Mouse (Mus musculus): ENCODE results near the gene Tshz2.

The Tshz2 gene

GRCm38 (mm10) chr2:170055413-170055812 is 422.6 kb downstream of the Tshz2 start:
- DNase-seq = peak; percentile 3

- no peak for DNase-seq
These were observed 426.0 kb downstream of the Tshz2 start for GRCm38 (mm10) chr2:170058774-170059173.

DNA sequence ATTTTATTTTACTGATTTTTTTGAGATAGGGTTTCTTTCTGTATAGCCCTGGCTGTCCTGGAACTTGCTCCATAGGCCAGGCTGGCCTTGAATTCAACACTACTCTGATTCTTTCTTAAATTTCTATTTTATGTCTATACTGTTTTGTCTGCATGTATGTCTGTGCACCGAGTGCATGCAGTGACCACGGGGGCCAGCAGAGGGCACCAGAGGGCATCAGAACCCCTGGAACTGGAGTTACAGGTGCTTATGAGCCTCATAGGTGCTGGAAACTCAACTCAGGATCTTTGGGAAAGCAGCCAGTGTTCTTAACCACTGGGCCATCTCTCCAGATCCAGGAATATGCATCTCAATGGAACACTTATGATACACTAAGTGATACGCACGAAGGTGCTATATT is 427.3 kb downstream of the Tshz2 start:
- DNase-seq = peak; percentile 3

- DNase-seq = no peak
These were observed 429.6 kb downstream of the Tshz2 start for GRCm38 (mm10) chr2:170062378-170062777.

GRCm38 (mm10) chr2:170069976-170070375 is 437.2 kb downstream of the Tshz2 start:
- no peak for DNase-seq

- no peak for DNase-seq
These were observed 437.9 kb downstream of the Tshz2 start for GRCm38 (mm10) chr2:170070641-170071241.

- DNase-seq = no peak
These were observed 444.2 kb downstream of the Tshz2 start for GRCm38 (mm10) chr2:170076941-170077490.

- DNase-seq = no peak
These were observed 445.2 kb downstream of the Tshz2 start for GRCm38 (mm10) chr2:170078041-170078440.

DNA sequence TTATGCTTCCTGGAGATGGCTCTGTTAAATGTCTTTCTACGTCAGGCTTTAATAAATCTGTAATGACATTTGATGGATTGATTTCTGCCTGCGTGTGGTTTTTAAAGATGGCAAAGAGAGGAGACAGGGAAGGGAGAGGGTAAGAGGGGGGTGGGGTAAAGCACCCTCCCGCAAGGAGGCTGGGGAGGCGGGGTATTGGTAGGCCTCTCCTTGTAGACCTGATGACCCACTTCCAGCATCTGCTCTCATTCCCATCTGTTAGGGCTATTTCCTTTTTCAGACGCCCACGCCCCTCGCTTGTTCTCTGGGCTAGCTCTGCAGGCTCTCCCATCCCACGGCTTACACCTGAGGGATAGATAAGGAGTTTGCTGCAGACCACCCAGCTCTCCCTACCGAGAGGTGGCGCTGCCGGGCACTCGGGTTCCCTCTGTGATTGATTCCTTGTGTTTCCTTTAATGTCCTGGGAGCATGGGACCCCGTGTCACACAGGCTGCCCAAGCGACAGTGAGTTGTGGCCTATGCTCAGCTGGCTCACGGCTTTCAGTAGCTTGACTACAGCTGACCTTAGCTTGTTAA is 445.7 kb downstream of the Tshz2 start:
- no peak for DNase-seq

DNA sequence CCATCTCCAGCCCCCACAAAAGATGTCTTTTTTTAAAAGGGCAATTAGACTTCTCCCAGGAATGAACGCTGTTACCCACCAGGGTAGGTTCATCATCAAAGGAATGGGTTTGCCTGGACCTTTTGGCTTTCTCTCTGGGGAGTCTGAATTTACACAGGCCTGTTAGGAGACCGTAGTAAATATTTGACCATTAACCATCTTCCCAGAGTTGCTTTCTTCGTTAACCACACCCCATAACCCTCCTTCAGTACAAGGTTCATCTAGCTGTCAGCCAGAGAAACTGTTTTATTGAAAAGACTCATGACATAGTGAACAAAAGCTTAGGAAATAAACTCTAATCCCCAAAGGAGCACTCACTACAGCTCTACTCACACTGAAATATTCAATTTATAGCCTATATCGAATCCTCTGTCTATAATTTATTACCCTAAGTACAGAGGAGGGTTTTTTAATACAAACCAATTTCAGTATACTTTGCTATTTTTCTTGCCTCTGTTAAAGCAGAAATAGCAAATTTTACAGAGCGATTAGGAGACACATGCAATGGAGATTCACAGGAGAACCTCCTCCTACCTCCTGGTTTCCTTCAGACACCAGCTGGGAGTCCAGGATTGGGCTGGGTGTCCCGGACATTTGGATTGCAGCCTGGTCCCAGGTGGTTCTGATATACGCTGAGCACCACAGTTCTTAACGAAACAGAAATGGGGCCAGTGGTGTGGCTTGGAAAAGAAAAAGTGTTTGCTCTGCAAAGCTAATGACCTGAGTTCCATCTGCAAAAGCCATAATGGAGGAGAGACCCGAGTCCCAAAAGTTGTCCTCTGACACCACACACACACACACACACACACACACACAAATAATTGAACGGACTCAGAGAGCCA is 459.0 kb downstream of the Tshz2 start:
- DNase-seq = no peak

- no peak for DNase-seq
These were observed 461.4 kb downstream of the Tshz2 start for GRCm38 (mm10) chr2:170094220-170094619.

DNA sequence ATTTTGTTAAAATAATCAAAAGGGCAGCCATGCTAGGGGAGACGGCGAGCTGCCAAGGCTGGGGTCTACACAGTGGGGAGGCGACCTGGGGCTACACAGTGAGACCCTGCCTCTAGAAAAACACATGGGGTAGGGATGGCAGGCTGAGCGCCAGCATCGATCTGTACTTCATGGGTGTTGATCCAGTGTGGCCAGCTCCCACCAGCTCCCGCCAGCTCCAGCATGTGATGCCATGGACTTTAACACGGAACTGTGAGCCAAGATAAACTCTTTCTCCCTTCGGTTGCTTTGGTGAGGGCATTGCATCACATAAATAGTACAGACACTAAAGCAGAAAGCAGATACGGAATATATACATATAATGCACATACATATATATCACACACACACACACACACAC is 462.1 kb downstream of the Tshz2 start:
- DNase-seq = no peak

DNA sequence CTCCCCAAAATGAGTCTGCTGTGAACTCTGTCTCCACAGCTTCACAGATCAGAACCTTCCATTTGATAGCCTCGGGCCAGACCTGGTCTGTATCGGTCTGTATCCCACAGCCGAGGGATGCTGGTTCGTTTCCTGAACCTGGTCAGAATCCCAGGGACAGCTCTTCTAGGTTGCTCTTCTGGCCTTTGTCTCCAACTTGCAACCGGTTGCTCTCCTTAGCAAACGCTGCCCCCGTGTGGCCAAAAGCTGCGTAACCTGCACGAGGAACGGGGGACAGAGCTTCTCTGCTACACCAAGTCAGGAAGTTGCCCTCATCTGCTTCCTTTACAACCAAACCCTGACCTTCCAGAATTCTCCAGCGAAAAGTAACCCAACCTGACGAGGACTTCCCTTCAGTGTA is 468.3 kb downstream of the Tshz2 start:
- DNase-seq = peak; percentile 72

- no peak for DNase-seq
These were observed 469.1 kb downstream of the Tshz2 start for GRCm38 (mm10) chr2:170101932-170102331.

GRCm38 (mm10) chr2:170103341-170103740 is 470.5 kb downstream of the Tshz2 start:
- DNase-seq = no peak

GRCm38 (mm10) chr2:170103852-170104251 is 471.0 kb downstream of the Tshz2 start:
- peak; percentile 10 for DNase-seq

DNA sequence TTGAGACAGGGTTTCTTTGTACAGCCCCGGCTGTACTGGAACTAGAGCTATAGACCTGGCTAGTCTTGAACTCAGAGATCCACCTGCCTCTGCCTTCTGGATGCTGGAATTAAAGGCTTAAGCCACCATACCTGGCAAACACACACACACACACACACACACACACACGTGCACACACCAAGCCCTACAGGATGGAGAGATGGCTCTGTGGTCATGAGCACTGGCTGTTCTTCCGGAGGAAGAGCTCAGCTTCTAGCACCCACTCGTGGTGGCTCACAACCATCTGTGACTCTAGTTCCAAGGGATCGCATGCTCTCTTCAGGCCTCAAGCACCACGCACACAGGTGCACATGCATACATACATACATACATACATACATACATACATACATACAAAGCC is 471.6 kb downstream of the Tshz2 start:
- no peak for DNase-seq

DNA sequence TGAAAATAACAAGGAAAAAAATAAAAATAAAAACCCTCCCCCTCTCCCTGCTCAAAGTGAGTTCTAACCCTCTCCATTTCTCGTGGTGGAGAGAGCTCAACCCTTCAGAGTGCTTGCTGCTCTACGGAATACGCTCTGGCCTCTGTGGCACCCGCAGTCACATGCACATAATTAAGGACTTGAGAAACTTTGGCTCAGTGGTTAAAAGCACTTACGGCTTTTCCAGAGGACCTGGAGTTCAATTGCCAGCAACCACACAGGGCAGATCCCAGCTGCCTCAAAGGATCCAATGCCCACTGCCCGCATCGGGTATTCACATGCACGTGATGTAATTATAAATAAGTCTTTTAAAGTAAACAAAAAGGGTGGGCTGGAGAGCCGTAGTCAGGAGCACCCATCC is 473.2 kb downstream of the Tshz2 start:
- DNase-seq = no peak

DNA sequence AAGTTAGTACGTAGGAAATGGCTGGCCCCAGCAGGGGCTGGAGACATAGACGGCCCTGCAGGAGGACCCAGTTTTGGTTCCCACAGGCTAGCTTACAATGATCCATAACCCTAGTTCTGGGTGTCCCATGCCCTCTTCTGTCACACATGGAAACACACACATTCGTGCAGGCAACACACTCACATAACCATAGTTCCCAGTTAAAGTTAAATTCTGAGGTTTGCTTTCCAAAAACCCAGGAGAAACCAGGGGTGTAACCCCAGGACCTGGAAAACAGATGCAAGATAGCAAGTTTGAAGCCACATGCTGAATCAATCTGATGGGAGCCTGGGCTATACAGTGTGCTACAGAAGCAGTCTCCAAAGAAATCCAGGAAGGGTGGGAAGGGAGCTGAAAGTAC is 475.0 kb downstream of the Tshz2 start:
- no peak for DNase-seq

GRCm38 (mm10) chr2:170109528-170109927 is 476.7 kb downstream of the Tshz2 start:
- DNase-seq = no peak

DNA sequence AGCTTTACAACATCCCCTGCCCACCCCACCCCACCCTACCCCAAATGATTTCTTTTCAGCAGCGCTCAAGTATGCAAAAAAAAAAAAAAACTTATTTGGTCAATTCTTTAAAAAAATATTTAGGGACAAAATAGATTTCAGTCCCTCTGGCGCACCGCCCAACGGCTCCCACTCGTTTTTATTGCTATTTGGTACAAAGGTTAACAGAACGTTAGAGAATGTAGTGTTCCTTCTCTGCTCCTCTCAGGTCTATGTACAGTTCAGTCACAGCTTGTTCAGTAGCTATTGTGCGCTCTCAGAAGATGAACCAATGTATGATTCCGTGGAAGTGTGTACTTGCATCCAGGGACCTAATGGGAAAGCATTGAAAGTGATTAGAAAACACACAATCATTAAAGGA is 477.5 kb downstream of the Tshz2 start:
- DNase-seq = no peak

DNA sequence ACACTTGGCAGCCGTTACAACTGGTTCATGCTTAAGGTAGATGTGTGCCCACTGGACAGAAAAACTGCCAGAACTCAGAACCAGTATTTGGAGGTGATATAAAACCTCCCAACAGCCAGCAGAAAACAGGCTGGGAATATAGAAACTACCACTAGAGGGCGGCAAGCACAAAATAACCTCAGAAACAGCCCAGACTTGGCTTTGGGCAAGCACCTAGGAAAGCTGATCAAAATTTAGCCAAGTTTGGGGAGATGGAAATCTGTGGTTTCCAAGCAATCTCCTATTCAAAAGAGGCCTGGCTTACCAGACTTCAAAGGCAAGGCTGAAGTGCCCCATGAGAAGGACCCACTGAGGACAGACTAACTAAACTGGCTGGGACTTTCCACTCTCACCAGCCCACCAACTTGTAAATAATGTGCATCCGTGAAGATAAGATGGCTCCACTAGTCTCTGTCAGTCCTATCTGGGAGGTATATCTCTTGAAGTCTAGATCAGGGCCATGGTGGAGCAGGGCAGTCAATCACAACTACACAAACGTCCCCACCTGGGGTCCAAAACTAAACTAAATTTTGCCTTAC is 484.0 kb downstream of the Tshz2 start:
- peak; percentile 39 for DNase-seq
